23 mouse cellular contexts compared by ENCODE assay signal in genomic region chr10:56215797-56216196, GRCm38 (mm10).
"Had no signal": no experiment of that assay in that cellular context is flagged by ENCODE, and none has a peak within 500 bp of the region (broad histone marks: within the 10 kb centered on the region; RNA-seq: fewer than 3 reads in every experiment).

No protein-coding gene starts in this region.

- ATAC-seq: hindbrain, postnatal 0 days; intestine, embryonic 16.5 days; liver, embryonic 12.5 days had no signal

- H3K4me1 ChIP-seq: heart, embryonic 13.5 days; heart, embryonic 15.5 days; hindbrain, embryonic 13.5 days; hindbrain, embryonic 15.5 days; limb, embryonic 13.5 days; limb, embryonic 15.5 days; liver, embryonic 12.5 days had no signal

- H3K9me3 ChIP-seq: heart, embryonic 13.5 days; heart, embryonic 15.5 days; hindbrain, embryonic 13.5 days; hindbrain, embryonic 15.5 days; limb, embryonic 13.5 days; limb, embryonic 15.5 days; liver, embryonic 12.5 days had no signal

- DNase-seq: gastrocnemius, postnatal 14 days; gastrocnemius, postnatal 36 days; heart, adult 11 months; heart, adult 2 months; heart, postnatal 14 days; heart, postnatal 36 days; kidney, adult 2 months; kidney, adult 9 months; kidney, postnatal 25 days; layer of hippocampus, adult 9-11 months; layer of hippocampus, postnatal 36 days; left cerebral cortex, postnatal 4 days had no signal

- H3K27ac ChIP-seq: heart, adult 2 months; heart, embryonic 13.5 days; heart, embryonic 15.5 days; hindbrain, embryonic 13.5 days; hindbrain, embryonic 15.5 days; hindbrain, postnatal 0 days; limb, embryonic 13.5 days; limb, embryonic 15.5 days; liver, embryonic 12.5 days; liver, embryonic 14.5 days had no signal

- H3K27me3 ChIP-seq: heart, embryonic 13.5 days; heart, embryonic 15.5 days; hindbrain, embryonic 13.5 days; hindbrain, embryonic 15.5 days; limb, embryonic 13.5 days; limb, embryonic 15.5 days; liver, embryonic 12.5 days had no signal

- H3K4me2 ChIP-seq: heart, embryonic 11.5 days; heart, embryonic 13.5 days; heart, embryonic 15.5 days; hindbrain, embryonic 13.5 days; hindbrain, embryonic 15.5 days; limb, embryonic 13.5 days; limb, embryonic 15.5 days; liver, embryonic 12.5 days had no signal

- H3K36me3 ChIP-seq: heart, embryonic 15.5 days; hindbrain, embryonic 15.5 days; limb, embryonic 13.5 days; limb, embryonic 15.5 days; liver, embryonic 12.5 days had no signal

- H3K4me3 ChIP-seq: heart, adult 2 months; heart, embryonic 13.5 days; heart, embryonic 15.5 days; hindbrain, embryonic 13.5 days; hindbrain, embryonic 15.5 days; limb, embryonic 13.5 days; limb, embryonic 15.5 days; liver, embryonic 12.5 days had no signal

- H3K9ac ChIP-seq: heart, embryonic 13.5 days; heart, embryonic 15.5 days; hindbrain, embryonic 13.5 days; hindbrain, embryonic 15.5 days; limb, embryonic 13.5 days; limb, embryonic 15.5 days; liver, embryonic 12.5 days; liver, embryonic 14.5 days had no signal
